Mouse (Mus musculus) left cerebral cortex, adult 9 months (tissue): ENCODE measurements at regions not wholly inside any gene's neighbourhood (a gene's known extent, or its start where the extent isn't known, plus 50 kb on each side); places are given as distances from the start of the nearest gene placed in this dataset.
A peak's percentile ranks its signal among the peaks of the same experiment; 100 is the strongest.
"Not testable (repeated sequence)": the region's sequence is repeated elsewhere in the genome, so short reads cannot be mapped to it uniquely, and the experiment has no call there.

Source experiments
- DNase-seq, 2 experiments: peaks; one replicate each; pipeline ENCODE4 v3.0.0; 2022; ENCODE audit warnings: low spot score in 2 of 2

DNA sequence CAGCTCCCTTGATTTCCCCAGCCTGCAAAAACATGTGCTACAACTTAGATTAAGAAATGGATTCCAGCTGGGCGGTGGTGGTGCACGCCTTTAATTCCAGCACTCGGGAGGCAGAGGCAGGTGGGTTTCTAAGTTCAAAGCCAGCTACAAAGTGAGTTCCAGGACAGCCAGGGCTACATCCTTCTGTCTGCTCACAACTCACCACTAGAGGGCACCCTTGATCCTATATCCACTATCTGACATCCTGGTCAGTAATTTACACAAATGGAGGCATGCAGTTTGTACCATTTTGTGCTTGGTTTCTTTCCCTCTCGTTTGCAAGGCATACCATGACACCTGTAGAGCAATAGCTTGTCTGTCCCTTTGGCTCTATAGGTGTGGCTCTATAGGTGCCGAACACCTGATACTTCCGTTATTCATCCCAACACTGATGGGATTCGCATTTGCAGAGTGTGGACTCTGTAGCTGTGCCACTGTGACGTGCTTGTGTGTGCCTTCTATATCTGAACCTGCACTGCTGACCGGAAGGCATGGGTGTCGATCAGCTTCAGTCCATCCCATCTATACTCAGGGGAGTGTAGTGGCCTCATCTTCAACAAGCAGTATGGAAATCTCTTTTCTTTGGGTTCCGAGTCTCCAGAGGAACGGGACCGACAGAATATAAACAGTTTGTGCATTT, 108.4 kb upstream of the Spata13 start:
- DNase-seq, result peak in 1 of 2 experiments; percentile 76

DNA sequence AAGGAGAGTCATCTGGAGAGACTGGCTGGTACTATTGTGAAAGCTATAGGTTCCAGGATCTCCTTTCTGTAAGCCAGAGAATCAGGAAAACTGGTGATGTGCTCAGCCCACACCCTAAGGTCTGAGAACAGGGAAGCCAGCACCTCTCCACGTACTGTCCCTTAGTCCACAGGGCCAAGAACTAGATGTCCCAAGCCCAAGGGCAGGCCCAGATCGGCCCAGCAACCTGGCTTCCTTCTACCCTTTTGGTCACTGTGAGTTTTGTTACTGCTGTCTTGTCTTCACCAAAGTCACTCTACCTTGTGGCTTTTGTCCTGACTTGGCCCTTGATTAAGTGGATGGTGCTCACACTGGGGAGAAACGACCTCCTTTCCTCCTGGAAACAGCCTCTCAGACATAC, 107.8 kb upstream of the Spata13 start:
- no peak for DNase-seq

DNA sequence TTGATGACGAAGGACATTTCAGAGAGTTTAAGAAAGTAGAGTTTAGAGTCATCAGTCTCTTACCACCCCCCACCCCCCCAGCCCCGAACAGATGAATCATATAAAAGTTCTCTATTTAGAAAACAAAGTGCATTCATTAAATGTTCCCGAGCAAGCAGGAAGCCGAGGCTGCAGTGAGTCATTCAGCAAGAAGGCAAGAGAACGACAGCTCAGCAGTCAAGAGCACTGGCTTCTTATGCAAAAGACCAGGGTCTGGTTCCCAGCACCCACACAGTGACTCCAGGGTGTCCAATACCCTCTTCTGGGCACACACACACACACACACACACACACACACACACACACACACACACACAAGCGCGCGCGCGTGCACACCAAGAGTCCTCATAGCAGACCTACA, 107.0 kb upstream of the Spata13 start:
- DNase-seq, result no peak

DNA sequence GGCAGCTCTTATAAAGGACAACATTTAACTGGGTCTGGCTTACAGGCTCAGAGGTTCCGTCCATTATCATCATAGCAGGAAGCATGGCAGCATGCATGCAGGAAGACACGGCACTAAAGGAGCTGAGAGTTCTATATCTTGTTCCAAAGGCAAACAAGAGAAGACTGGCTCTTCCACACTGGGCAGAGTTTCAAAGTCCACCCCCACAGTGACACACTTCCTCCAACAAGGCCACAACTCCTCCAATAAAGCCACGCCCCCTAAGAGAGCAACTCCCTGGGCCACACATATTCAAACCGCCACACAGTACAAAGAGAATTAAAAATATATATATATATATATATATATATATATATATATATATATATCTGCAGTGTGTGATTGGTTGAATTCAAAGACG, 105.8 kb upstream of the Spata13 start:
- DNase-seq, result no peak

DNA sequence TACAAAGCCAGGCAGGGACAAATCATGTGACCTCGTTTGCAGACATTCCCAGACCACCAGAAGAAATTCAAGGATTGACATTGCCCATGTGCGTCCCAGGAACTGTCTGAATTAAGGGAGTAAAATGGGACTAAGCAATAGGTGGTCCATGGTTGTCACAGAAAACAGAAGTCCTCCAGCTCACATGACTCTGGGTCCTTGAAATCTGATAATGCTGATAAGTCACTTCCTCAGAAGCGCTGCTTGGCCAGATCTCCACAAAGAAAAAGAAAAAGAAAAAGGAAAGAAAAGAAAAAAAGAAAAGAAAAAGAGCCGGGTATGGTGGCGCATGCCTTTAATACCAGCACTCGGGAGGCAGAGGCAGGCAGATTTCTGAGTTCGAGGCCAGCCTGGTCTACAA, 105.3 kb upstream of the Spata13 start:
- DNase-seq, result no peak

DNA sequence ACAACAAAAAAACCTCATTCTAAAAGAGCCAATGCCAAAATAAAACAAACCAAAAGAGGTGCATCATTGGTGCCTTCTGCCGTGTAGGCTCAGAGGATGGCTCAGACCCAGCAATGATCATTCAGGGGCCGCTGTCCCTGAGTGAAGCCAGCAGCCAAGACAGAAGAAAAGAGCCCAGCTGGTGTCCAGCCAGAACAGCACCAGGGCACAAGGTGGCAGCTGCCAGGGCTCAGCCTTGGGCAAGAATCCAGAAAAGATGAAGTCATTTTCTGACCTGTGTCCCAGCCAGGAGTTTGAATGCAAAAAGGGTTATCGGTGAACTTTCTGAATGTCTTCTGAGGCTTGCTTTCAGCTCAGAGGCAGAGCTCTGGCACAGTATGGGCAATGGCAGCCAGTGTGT, 104.8 kb upstream of the Spata13 start:
- peak in 1 of 2 experiments; percentile 20 for DNase-seq

DNA sequence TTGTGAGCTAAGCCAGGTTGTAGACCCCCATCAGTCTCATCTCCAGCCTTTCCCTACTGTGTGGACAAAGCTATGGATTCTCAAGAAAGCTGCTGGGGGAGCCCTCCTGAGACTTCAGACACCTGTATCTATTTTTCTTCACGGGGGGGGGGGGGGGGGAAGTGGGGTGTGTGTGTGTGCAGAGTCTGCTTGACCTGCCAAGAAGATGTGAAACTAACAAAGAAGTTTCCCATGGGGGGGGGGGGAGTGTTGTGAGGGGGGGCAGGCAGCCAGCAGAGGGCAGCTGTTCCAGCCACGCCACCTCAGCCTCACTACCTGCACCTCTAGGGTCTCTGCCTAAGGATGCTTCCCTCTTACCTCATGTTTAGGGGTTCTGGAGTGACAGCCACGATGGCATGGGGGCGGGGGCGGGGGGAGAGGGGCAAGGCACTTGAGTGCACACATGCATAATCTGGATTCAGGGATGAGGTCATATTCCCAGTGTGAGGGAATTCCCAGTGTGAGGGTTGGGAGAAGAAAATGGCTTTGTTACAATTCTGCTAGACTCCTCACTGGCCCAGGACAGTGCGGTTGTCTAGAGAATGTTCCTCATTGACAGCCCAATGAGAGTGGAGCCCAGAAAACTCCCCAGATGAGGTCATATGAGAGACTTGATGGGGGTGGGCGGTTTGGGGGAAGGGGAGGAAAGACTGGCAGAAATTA, 104.0 kb upstream of the Spata13 start:
- no peak for DNase-seq

DNA sequence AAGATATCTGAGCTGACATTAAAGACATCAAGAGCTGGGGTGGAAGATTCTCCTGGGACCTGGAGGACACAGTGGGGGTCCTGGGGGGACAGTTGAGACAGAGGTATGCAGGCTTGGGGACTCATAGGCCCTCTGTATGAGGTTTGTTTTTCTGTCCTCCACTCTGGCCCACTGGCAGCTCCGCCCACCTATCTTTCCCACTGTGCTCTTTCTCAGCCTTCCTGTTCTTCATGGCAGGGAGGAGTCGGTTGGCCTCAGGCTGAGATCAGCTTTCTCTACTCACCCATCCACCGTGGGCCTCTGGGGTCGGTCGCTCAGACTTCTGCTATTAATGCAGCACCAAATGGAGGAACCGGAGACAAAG, 103.5 kb upstream of the Spata13 start:
- no peak for DNase-seq

DNA sequence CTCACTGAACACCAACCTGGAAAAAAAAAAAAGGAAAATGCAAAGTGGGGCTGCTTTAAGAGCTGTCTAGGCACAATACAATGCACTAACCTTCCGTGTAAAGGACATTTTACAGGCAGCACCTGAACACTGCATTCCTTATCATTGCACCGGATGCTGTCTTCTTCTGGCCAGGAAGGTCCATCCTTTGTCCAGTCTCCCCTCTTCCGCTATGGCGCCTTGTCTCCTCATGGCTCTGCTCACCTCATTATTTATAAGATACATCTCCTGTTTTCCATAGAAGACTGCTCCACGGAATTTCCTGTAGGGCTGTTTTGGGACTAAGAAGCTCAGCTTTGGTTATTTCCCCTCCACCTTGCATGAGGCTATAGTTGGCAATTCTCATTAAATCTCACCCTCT, 102.8 kb upstream of the Spata13 start:
- no peak for DNase-seq

DNA sequence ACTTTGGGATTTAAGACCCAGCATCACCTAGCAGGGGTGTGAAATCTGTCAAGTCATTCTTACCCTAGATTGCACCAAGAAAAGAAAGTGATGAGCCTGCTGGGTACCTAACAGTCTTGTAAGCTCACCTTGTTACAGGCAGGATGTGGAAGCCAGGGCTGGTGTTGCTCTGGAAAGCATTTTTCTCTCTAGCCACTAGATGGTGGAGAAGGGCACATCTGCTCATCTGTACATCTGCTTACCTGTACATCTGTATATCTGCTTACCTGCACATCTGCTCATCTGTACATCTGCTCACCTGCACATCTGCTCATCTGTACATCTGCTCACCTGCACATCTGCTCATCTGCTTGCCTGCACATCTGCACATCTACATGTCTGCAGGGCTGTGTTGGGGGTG, 102.0 kb upstream of the Spata13 start:
- no peak for DNase-seq

DNA sequence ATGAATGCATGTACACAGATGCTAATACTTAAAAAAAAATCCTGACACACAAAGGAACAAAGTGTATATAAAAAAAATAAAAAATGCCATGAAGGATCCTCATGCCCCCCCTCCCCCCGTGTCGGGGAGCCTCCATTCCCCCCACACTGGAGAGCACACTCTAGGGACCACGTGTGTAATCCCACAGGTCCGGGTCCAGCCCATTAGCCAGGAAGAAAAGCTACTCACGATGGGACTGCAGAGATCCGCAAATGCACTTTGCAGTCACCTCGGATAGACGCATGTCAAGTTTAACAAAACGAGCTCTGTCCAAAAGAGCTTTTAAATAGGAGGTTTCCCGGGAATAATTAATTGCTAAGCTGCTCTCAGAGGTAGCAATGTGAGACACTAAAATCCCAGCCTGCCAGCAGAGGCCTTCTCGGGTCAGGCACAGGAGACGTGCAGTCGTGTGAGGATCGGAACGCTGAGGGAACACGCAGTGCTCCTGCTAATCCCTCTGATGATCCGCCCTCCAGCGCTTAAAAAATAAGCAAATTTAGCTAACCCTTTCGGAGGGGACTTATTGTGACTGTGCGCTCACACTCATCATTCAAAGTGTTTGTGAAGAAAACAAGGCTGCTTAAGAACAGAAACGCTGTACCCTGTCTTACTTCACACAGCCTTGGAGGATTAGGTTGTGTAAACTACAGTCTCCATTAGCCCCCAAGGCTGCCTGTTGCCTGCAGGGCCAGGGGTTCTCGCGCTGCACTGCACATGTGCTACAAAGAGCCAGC, 100.2 kb upstream of the Spata13 start:
- no peak for DNase-seq

DNA sequence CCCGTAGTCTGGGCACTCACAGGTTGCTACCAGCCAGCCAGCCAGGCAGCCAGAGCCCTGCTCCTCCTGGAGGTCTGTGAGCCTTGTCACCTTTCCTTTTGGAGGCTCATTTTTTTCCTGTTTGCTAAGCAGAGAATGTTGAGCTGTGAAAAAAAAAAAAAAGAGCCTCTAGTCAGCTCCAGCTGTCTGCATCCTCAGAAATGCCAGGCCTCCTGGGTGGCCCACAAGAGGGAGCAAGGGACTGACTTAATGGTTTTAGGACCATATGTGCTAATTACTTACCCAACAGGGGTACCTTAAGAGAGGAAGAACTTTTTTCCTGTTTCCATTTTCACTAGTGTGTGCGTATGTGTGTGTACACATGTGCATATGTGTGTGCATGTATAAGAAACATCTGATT, 94.8 kb upstream of the Spata13 start:
- no peak for DNase-seq

DNA sequence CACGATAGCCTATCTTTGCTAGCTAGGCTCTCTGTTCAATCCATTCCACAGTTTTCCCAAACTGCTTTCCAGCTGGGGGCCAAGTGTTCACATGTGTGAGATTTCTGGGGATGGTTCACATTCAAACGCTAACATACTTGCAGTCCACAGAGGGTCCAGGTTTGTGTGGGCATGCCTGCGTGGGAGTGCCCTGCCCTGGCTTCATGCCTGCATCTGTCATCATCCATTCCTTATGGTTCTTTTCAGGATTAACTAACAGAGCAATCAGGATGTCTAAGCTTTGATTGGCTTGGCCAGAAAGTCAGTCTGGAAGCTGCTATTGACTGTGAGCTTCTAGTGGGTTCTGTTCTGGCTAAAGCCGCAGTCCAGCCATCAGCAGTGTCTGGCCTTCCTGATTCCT, 93.7 kb upstream of the Spata13 start:
- no peak for DNase-seq

DNA sequence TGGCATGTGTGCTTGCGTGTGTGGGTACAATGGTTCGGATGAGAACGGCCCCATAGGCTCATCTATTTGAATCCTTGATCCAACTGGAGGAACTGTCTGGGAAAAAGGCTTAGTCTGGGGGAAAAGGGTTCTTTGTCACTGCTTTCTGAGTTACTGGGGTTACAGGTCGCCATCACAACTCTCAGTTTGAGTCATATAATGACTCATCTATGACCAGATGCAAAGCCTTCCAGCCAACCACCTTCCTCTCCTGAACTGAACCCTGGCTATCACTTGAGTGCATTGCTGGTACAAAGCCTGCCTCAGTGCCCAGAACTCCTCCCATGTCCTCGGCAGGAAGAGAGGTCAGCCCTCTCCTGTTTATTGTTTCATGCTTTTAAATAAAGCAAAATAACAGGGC, 92.2 kb upstream of the Spata13 start:
- no peak for DNase-seq

DNA sequence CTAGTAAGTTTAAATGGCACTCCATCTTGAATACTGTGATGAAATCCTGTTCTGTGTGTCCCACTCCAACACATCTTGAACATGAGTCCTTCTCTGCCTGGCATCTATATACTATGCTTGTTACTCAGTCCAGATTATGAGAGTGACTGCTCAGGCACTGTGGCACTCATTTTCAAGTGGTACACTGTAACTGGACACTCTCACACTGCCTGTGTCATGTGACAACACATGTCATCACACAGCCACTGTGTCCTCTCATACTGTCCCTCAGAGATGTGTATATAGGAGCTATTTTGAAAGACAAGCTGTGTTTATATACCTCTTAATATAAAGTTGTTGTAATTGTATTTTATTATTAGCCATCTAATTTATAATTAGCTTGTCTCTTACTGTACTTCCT, 89.0 kb upstream of the Spata13 start:
- DNase-seq, result no peak

DNA sequence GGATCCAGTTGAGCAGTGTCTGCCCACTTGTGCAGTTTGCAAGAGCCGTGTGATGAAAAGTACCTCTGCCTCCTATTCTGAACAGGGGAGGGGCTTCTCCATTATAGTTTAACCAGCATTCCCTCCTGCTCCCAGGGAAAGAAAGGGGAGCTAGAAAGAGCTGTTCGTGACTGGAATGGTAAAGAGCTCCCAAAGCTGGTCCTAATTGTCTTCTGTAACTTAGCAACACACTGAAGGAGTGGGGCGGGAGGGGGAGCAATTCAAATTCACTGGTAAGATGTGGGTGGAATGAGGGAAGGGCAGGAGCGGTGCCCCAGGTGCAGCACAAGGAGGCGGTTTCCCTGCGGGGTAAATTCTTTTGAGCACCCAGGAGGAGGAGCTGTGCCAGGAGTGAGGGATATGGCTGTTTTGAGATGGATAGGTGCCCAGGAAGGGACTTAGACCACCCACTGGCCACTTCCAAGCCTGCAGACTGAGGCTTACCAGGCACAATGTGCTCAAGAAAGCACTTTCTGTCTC, 79.5 kb upstream of the Spata13 start:
- DNase-seq, result peak; percentile 86 to 89

DNA sequence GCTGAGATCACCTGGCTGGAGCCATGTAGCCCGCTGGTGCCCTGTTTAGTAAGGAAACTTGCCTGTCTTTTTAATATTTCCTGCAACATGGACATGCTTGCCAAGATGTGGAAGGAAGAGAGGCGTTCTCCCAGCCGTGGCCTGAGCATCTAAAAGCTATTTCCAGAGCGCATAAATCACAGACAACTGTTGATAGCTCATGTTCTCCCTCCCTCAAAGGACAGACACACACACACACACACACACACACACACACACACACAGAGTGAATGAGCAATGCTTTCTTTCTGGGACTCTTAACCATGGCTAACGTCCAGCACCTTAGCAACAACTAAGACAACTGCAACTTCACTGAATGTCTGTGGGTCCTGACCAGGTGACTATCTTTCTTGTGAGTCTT, 77.3 kb upstream of the Spata13 start:
- DNase-seq, result no peak

DNA sequence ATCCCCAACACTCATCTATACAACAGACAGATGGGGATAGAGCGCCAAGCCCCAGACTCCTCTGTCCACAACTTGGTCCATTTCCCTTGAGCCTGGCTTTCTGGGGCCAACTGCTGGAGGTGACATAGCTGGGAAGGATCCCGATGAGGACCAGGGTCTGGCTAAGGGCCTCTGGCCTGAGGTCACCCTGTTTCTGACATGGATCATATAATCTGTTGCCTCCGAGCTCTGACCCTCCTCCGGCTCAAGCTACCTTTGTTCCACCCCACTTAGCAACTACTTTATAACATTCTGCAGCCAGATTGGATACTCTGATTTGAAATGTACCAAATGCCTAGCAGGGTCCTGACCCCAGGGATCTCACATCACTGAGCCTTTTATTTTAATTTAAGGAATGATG, 76.8 kb upstream of the Spata13 start:
- DNase-seq, result no peak

DNA sequence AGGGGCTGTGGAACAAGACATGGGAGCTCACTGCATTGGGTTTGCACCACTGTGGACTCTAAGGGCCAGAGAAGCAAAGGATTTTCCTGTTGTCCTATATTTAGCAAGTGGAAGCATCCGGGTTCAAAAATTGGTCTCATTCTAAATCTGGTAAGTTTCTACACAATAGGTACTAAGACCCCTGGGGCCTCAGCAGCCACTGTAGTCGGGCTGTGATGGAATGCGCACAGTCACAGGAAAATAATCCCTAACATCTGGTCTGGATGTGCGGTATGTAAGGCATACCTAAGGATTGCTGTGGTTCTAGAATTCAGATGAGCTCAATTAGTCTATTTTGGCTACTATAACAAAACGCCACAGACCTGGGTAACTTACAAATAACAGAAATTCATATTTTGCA, 74.4 kb upstream of the Spata13 start:
- DNase-seq, result no peak

DNA sequence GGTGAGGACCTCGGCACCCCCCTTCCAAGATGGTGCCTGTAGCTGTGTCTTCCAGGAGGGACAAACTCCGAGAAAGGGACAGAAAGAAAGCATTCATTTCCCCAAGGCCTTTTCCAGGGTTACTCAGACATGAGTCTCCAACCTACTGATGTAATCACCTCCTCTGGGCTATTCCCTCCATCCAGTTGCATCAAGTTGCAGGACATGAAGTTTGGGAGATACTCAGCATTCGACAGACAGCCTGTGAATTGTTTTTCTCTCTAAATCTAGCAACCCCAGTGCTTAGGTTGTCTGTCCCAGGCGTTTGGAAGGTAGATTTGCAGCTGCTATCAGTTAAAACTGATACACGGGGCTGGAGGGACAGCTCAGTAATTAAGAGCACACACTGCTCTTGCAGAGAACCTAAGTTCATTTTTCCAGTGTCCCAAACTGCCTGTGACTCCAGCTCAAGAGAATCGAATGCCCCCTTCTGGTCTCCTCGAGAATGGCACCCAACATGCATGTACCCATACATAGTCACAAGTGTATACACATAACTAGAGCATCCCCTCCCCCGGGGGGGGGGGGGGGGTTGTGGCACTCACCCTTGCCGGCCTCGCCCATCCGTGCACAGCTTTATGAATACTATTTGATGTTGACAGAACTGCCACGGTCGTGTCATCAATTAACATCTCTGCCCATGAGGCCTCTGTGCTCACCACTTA, 73.8 kb upstream of the Spata13 start:
- DNase-seq, result no peak

DNA sequence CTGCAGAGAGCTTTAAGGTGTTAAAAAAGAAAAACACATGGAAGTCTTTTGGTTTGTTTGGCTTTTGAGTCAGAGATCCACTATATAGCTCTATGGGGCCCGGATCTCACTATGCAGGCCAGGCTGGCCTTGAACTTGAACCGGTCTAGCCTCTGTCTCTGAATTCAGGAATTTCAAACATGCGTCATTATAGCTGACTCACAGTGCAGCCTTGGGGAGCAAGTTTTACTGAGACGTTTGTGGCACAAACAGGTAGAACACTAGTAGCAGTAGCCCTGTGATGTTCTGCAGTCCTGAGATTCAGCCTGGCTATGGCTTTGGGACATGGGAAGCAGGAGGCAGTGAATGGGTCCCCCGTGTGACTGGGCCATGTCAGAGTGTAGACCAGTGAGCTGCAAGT, 57.5 kb upstream of the Spata13 start:
- DNase-seq, result no peak

DNA sequence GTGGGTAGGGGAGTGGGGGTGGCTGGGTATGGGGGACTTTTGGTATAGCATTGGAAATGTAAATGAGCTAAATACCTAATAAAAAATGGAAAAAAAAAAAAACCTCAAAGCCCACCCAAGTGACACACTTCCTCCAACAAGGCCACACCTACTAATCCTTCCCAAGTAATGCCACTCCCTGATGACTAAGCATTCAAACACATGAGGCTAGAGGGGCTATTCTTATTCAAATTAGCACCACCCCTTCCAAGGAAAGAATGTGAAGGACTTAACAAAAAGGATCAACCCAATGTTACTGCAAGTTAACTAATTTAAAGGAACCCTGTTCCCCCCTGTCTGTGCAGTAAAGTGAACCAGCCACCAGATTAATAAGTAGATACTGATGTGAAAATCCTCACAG, 53.7 kb upstream of the Spata13 start:
- DNase-seq, result not testable (repeated sequence)
